Mouse (Mus musculus): Measurements from ENCODE around the gene Dgkb.

GRCm38 (mm10) chr12:38309885-38310284 is 492.4 kb downstream of the Dgkb start:
- TF ChIP-seq CTCF (IDR thresholded peaks at IDR 0.05; ENCODE audit: low read depth) (no peak), EP300 (optimal IDR thresholded peaks at IDR 0.05) (no peak)

All from stomach, postnatal 0 days (tissue).